Mouse (Mus musculus) 3134 (cell line): ENCODE measurements around the gene Pole2.
A peak's percentile ranks its signal among the peaks of the same experiment; 100 is the strongest.
"Not testable (repeated sequence)": the region's sequence is repeated elsewhere in the genome, so short reads cannot be mapped to it uniquely, and the experiment has no call there.

Experiments
- DNase-seq: peaks from one replicate; pipeline ENCODE4 v3.0.0-alpha.2; 2011; ENCODE audit warnings: low spot score; ENCODE audit not compliant: insufficient read length; ENCODE audit errors: extremely low read depth

The Pole2 gene

GRCm38 (mm10) chr12:69183583-69184308 is 44.2 kb downstream of the Pole2 start, which contains the start of the genes Rpl36al and Mgat2:
Gene Rpl36al (minus strand): TSS chr12:69184083.
Gene Mgat2 (plus strand): TSS chr12:69184157.
- peak; percentile 96 for DNase-seq

- DNase-seq, result no peak
Measured at GRCm38 (mm10) chr12:69181800-69182199, 46.2 kb downstream of the Pole2 start.

- no peak for DNase-seq
Measured at GRCm38 (mm10) chr12:69179371-69179770, 48.6 kb downstream of the Pole2 start.

GRCm38 (mm10) chr12:69177526-69177925 is 50.5 kb downstream of the Pole2 start:
- DNase-seq, result no peak

GRCm38 (mm10) chr12:69175975-69176374 is 52.0 kb downstream of the Pole2 start:
- no peak for DNase-seq

- no peak for DNase-seq
Measured at GRCm38 (mm10) chr12:69171307-69171706, 56.7 kb downstream of the Pole2 start.

GRCm38 (mm10) chr12:69168461-69169106 is 59.4 kb downstream of the Pole2 start, which contains the start of gene Lrr1:
Gene Lrr1 (plus strand): TSS chr12:69168814.
- DNase-seq, result peak; percentile 94

GRCm38 (mm10) chr12:69167656-69168460 is 60.1 kb downstream of the Pole2 start:
- no peak for DNase-seq

GRCm38 (mm10) chr12:69166861-69167581 is 61.0 kb downstream of the Pole2 start:
- DNase-seq, result not testable (repeated sequence)

GRCm38 (mm10) chr12:69164904-69165303 is 63.1 kb downstream of the Pole2 start:
- no peak for DNase-seq

GRCm38 (mm10) chr12:69163586-69163985 is 64.4 kb downstream of the Pole2 start:
- not testable (repeated sequence) for DNase-seq

GRCm38 (mm10) chr12:69160677-69161076 is 67.3 kb downstream of the Pole2 start:
- not testable (repeated sequence) for DNase-seq

- DNase-seq, result peak; percentile 79
Measured at GRCm38 (mm10) chr12:69159578-69159940, 68.4 kb downstream of the Pole2 start.

GRCm38 (mm10) chr12:69158765-69159577 is 69.0 kb downstream of the Pole2 start, which contains the start of gene Rps29:
Gene Rps29 (minus strand): TSS chr12:69159186.
- DNase-seq, result peak; percentile 99

GRCm38 (mm10) chr12:69158366-69158764 is 69.6 kb downstream of the Pole2 start:
- no peak for DNase-seq

GRCm38 (mm10) chr12:69157107-69157506 is 70.9 kb downstream of the Pole2 start:
- DNase-seq, result no peak

GRCm38 (mm10) chr12:69156436-69156835 is 71.6 kb downstream of the Pole2 start:
- DNase-seq, result no peak

- DNase-seq, result no peak
Measured at GRCm38 (mm10) chr12:69155923-69156322, 72.1 kb downstream of the Pole2 start.
